Mouse (Mus musculus) frontal cortex, postnatal 10 days (tissue): ENCODE results near the gene Plekhh2.

Experiments
- DNase-seq, 2 experiments: peaks; one replicate each; pipeline ENCODE4 v3.0.0; 2022; ENCODE audit warnings: low spot score in 2 of 2, mixed read lengths in 1 of 2

Gene Plekhh2

DNA sequence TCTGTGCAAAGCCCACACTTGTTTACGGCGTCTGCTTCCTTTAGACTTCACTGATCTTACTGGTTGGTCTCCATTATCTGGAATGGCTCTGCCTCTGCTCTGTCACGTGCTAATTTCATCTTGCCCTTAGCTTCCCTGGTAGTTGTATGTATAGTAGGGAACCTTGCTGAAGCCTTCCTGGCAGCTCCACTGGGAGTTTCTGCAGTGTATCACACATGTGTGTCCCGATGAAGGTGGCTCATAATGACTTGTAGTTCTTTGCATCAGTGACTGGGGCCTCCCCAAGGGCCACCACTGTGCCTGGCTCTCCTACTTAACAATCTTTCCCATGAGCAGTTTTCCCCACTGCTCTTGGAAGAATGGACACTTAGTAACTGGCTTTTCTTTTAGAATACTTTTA lies 96.9 kb downstream of the Plekhh2 start:
- DNase-seq = no peak

DNA sequence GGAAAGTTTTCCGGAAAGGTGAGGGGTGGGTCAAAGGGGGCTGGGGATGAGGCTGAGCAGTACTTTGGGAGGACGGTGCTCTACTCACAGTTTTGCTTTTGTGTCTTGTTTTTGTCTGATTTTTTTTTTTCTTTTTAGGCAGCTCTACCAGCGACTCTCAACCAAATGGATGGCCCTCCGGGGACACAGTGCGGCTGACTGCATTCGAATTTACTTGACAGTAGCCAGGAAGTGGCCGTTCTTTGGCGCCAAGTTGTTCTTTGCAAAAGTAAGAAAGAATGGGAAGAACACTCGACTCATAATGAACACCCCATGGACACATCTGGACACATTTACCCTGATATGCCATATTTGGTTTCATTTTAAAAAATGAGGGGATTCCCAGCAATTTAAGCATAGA lies 99.8 kb downstream of the Plekhh2 start:
- no peak for DNase-seq

- DNase-seq = no peak
Measured at GRCm38 (mm10) chr17:84611971-84612370, 100.3 kb downstream of the Plekhh2 start.

DNA sequence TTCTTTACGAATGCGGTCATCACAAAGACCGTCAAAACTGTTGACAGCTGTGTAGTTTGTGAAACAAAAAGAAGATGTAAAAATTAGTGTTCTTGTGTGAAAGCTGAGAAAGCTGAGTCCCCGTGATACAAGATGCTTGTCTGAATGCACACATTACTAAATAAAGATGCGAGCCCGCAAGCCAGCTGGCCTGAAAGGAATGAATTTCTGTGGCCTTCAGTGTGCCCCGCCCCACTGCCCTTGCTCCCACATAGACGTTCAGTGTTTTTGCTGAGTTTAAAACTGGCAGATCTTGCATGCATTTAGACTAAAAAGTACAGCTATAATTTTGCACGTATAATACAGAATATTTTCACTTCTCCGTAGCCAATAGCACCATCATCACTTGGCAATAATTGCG lies 104.1 kb downstream of the Plekhh2 start:
- DNase-seq = no peak

GRCm38 (mm10) chr17:84616526-84617074 lies 104.9 kb downstream of the Plekhh2 start:
- DNase-seq = no peak

GRCm38 (mm10) chr17:84617953-84618352 lies 106.3 kb downstream of the Plekhh2 start:
- no peak for DNase-seq

GRCm38 (mm10) chr17:84619112-84619511 lies 107.4 kb downstream of the Plekhh2 start:
- no peak for DNase-seq

DNA sequence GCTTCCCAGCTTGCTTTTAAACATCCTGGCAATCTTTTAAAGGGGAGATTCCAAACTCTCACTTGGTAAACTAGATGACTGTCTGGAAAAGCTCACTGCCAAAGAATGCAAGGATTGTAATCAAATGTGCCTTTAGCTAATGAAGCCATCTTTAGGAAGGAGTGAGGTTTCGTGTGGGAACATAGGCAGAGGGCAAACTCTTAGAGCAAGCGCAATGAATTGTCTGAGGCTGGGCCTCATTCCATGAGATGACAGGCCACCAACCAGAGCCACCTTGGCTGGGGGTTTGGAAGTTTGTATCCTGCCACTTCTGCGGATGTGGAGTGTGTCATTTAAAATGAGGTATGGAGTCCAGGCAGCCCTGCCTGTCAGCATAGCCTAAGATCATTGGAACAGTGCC lies 108.4 kb downstream of the Plekhh2 start:
- DNase-seq = no peak

GRCm38 (mm10) chr17:84620610-84621009 lies 108.9 kb downstream of the Plekhh2 start:
- no peak for DNase-seq

DNA sequence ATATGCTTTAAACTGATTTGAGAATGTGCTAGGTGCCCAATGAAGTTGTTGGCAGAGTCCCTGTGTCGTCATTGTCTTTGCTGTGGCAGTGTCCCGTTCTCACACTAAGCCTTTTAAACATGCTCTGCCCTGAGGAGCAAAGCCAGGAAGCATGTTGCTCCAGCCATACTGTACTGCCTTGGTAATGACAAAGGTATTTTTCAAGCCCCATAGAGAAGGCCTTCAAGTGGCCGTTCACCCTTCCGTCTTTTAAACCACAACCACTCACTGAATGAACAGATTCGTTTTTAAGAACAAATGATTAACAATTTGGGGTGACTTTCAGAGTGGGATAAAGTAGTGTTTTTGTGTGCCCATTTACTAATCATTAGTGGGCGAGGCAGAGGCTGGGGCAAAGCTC lies 109.5 kb downstream of the Plekhh2 start:
- no peak for DNase-seq

- no peak for DNase-seq
Measured at GRCm38 (mm10) chr17:84622028-84622427, 110.3 kb downstream of the Plekhh2 start.

DNA sequence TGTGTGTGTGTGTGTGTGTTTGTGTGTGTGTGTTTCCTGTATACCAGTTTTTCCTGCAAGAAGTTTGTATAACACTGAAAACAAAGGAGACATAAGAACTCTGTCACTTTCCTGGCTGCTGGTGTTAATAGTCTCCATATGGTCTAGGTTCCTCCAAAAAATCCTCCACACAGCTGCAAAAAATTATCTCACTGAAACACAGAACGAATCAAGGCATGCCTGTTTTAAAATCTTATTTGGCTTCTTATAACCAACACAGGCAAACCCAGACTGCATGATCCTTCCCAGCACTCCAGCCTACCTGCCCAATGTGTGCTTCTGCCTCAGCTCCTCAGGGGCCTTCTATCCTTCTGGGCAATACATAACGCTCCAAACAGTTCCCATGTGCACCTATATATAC lies 111.2 kb downstream of the Plekhh2 start:
- DNase-seq = no peak

DNA sequence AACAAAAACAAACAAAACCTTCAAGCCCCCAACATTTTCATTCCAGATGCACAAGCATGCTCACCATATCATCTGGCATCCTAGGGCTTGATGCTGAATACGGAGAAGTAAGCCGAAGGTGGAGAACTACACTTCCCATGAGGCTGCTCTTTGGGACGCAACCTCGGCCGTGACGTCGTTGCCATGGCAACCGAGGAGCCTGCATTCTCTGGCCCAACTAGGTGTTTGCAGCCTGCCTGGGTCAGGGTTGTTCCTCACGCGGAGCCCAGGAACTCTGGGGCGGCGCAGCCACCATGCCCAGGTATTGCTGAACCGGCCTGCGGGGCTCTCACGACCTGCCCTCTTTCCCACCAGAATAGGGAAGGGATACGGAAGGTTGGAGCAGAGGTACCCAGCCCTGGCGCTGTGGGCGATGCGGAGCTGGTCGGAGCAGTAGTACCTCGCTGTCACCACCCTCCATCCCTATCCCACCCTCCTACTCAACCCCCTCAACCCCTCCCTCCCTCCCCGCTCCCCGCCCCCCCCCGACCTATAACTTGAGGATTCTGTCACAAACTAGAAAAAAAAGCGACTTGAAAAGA lies 114.7 kb downstream of the Plekhh2 start, which contains the start of gene Dync2li1:
Gene Dync2li1, plus strand, starts transcription at position 221 of the 581 bp plus-strand sequence.
- DNase-seq = peak; percentile 81 to 89

DNA sequence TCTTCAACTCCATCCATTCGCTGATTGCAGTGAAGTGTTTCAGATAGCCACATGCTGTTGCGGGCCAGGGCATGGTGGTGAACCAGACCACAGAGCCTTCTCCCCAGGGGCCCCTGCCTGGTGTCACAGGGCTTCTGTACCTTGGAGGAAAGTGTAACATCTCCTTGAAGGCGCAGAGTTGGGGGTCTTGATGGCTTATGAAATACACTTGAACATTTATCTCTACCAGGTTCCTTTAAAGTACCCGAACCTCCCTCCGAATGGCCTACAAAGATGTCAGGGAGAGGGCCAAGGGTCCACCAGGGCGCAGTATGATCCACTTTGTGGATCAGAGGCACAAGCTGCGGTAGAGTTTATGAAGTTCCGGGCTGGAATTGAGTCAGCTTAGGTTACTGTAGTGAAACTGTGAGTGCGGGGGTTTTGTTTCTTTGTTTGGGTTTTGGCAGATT lies 115.2 kb downstream of the Plekhh2 start:
- DNase-seq = no peak

DNA sequence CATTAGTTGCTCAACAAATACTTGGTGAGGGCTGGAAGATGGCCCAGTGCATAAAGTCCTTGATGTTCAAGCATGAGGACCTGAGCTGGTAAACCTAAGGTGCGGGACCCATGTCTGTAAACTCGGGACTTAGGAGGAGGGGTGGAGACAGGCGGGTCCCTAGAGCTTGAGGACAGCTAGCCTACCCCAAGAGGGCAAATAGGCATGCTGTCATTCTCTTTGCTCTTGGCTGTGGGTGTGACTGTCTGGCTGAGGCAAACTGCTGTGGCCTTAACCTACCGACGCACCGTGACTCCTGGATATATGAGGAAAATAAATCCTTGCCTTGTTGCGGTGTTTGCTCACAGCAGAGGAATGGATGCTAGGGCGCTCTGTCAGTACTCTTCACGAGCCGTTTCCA lies 116.0 kb downstream of the Plekhh2 start:
- no peak for DNase-seq

GRCm38 (mm10) chr17:84628611-84629010 lies 116.9 kb downstream of the Plekhh2 start:
- no peak for DNase-seq

DNA sequence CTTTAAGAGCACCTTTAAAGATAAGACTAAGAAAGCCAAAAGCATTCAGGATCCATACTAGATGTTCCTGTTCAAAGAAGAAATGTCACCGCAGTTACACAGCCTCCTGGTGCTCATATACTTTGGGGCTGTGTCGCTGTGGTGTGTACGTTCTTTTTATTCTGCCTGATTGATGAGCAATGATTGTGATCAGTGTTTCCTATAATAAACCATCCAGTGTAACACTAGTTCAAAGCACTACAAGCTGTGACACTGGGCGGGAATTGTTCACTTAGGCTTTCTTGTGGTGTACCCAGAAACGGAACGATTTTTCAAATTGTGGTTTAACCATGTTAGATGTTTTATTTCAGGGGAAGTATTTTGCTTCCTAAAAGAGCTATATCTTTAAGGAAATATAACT lies 120.1 kb downstream of the Plekhh2 start:
- DNase-seq = no peak

- DNase-seq = no peak
Measured at GRCm38 (mm10) chr17:84633443-84633842, 121.7 kb downstream of the Plekhh2 start.

DNA sequence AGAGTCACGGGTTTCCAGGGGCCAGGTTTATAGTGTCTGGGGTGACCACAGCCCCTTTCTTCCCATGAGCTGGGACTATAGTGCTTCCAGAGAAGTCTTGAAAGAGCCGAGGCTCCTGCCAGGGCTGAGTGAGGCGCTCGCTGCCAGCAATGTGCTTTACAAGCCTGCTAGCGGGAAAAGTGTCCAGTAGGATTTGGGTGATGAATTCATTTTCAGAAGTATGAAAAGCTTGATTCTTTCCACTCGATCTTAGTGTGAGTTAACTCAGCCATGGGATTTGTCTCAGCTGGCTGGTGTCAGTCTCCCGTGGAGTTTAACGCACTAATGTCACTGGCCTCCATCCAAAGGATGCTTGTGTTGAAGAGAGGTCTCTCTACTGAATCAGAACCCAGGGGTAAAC lies 124.6 kb downstream of the Plekhh2 start:
- DNase-seq = no peak

DNA sequence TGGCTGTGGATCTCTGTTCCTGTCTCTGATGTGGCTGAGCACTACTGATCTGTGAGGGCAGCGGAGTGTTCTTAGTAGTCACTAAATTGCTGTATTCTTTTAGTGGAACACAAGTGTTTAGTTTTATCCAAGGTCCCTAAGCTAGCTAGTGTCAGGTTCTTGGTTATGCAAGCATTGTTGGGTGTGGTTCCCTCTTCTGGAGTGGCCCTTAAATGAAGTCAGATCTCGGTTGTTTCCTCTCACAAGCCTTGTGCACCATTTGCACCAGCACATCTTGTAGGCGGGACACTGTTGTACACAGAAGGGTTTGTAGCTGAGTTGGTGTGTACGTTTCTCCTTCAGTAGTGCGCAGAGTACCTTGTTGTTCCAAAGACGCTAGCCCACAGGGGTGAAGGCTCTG lies 126.3 kb downstream of the Plekhh2 start:
- no peak for DNase-seq

DNA sequence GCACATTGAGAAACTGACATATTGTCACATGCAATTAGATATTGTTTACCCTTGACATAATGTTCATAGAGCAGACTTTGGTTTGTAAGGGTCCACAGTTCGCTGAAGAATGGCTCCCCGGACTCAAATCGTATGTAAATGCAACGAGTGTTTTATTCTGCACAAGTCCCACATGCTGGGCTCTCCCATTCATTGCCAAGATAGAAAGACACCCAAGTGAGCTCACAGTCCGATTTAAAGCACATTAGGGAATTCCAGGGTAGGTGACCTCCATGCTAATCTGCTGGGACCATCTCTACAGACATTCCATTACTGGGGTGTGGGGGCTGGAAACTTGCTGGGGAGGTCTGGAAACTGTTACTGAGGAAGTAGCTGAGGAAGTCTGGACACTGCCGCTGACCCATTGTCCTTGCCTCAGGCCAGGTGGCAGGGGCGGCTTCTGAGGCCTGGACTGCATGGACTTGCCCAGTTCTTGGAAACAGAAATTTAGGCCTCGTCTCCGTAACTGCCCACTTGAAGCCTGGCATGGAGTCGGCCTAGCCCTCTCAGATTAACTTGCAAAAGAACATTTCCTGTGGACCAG lies 128.2 kb downstream of the Plekhh2 start:
- no peak for DNase-seq

- peak in 1 of 2 experiments; percentile 53 for DNase-seq
Measured at GRCm38 (mm10) chr17:84641893-84642292, 130.2 kb downstream of the Plekhh2 start.

- no peak for DNase-seq
Measured at GRCm38 (mm10) chr17:84642324-84642723, 130.6 kb downstream of the Plekhh2 start.
